ENCODE assay signal across 8 mouse cellular contexts in the genomic region with DNA sequence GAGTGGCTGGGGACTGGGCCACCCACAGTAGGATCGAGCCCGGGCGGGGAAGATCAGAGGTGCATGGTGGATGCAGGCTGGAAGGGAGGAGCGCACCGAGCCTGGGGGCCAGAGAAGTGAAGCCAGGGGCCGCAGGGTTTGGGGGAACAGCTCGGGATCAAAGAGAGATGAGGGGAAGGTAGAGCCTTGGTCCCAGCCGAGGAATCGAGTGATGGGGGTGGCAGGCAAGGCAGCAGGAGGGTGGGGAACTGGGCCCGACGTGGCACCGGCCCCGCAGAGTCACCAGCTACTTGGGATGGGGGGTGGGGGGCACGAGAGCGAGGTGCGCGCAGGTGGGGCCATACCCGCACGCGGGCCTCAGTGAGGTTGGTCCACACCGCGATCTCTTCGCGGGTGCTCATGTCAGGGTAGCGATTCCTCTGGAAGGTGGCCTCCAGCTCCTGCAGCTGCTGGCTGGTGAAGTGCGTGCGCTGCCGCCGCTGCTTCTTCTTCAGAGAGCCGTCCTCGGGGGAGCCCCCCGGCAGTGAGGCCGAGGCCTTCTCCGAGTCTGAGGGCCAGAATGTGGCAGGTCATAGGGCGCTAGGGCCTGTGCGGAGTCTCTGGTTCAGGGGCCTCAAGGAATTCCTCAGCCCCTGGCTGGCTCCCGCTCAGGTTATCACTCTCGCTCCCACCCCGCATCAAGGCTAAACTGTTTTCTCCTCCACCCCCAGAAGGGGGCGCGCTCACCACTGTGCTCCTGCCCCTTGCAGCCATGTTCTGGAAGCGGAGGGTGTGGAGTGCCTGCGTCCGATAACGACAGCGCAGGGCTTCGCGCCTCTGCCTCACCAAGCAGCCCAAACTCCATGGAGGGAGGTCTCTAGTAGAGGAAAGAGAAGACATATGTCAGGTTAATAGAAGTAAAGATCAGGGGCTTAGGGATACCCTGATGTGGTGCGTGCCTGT. TPM values are rescaled to one million over a fixed set of nuclear protein-coding genes. Genes with fewer than 3 reads are reported as not detected.
DNase-seq lines count a peak whose midpoint lies in the region; ATAC-seq and TF ChIP-seq lines count a peak whose summit lies in the region.

No protein-coding gene starts in this region.

- peak; percentile 20; the same call in 1 of the 2 replicates for ATAC-seq in embryonic facial prominence, embryonic 14.5 days (ENCODE audit: low read depth)
- peak; percentile 69 for ATAC-seq in liver, embryonic 15.5 days (ENCODE audit: insufficient read depth)
- ATAC-seq in neural tube, embryonic 11.5 days (ENCODE audit: insufficient read depth, low FRiP score, low TSS enrichment) = 0 out of 2 replicates have a peak, but pooled peaks have one; percentile 45

- TF ChIP-seq CTCF in testis, adult 2 months (IDR thresholded peaks at IDR 0.05; ENCODE audit: control insufficient read depth, insufficient read depth, insufficient replicate concordance, low read depth, low read length) = peak; percentile 83

- TF ChIP-seq POLR2A in testis, adult 2 months (IDR thresholded peaks at IDR 0.05; ENCODE audit: control insufficient read depth, low read depth, low read length) = no peak

- no peak overlapping the region for H3K27ac ChIP-seq in embryonic facial prominence, embryonic 14.5 days (replicated peaks; ENCODE audit: low read depth, low read length)
- no peak overlapping the region for H3K27ac ChIP-seq in liver, embryonic 15.5 days (replicated peaks)
- H3K27ac ChIP-seq in neural tube, embryonic 11.5 days (ENCODE audit: low read depth, low read length) = no peak overlapping the region
- H3K27ac ChIP-seq in testis, adult 2 months (ENCODE audit: control insufficient read depth, insufficient read depth, low read depth, low read length) = no peak overlapping the region

- H3K27me3 ChIP-seq in embryonic facial prominence, embryonic 14.5 days (replicated peaks; ENCODE audit: control insufficient read depth, insufficient read depth, low read length) = peaks cover 71% of the 10 kb centered on the region
- peaks cover 100% of the 10 kb centered on the region for H3K27me3 ChIP-seq in liver, embryonic 15.5 days
- peaks cover 70% of the 10 kb centered on the region for H3K27me3 ChIP-seq in neural tube, embryonic 11.5 days (ENCODE audit: control insufficient read depth, insufficient read depth, low read length)
- no peaks in the 10 kb centered on the region; the same call in none of the 2 replicates for H3K27me3 ChIP-seq in testis, adult 2 months (ENCODE audit: control insufficient read depth, insufficient read depth, low read length)

- no peaks in the 10 kb centered on the region for H3K36me3 ChIP-seq in embryonic facial prominence, embryonic 14.5 days (ENCODE audit: control insufficient read depth, insufficient read depth, low read length)
- no peaks in the 10 kb centered on the region for H3K36me3 ChIP-seq in liver, embryonic 15.5 days (replicated peaks)
- no peaks in the 10 kb centered on the region for H3K36me3 ChIP-seq in neural tube, embryonic 11.5 days (ENCODE audit: control insufficient read depth, insufficient read depth, low read length)
- no peaks in the 10 kb centered on the region for H3K36me3 ChIP-seq in testis, adult 2 months (ENCODE audit: control insufficient read depth, insufficient read depth, low read length)

- DNase-seq in A20 (ENCODE audit: low read depth, low spot score) = peak; percentile 91
- DNase-seq in adrenal gland, adult 18-20 months (ENCODE audit: low spot score in 2 of 2) = peak; percentile 72 to 83
- DNase-seq in embryonic facial prominence, embryonic 14.5 days (ENCODE audit: low spot score) = peak; percentile 43
- DNase-seq in heart, adult 9 months (ENCODE audit: low spot score in 2 of 2) = peak; percentile 29 to 54
- peak; percentile 36 to 66 for DNase-seq in kidney, adult 8-10 months
- DNase-seq in neural tube, embryonic 11.5 days (ENCODE audit: low spot score) = peak; percentile 73

- H3K4me3 ChIP-seq in embryonic facial prominence, embryonic 14.5 days (ENCODE audit: low read depth, low read length) = peak overlapping the region; percentile 53
- H3K4me3 ChIP-seq in liver, embryonic 15.5 days (replicated peaks) = peak overlapping the region; percentile 58
- H3K4me3 ChIP-seq in neural tube, embryonic 11.5 days (ENCODE audit: low read depth, low read length) = peak overlapping the region; percentile 47
- peak overlapping the region; percentile 45 for H3K4me3 ChIP-seq in testis, adult 2 months (ENCODE audit: control insufficient read depth, low read depth, low read length)

- H3K4me2 ChIP-seq in embryonic facial prominence, embryonic 14.5 days (ENCODE audit: low read depth, low read length) = peak overlapping the region; percentile 99
- H3K4me2 ChIP-seq in liver, embryonic 15.5 days = peak overlapping the region; percentile 98
- H3K4me2 ChIP-seq in neural tube, embryonic 11.5 days (ENCODE audit: low read depth) = peak overlapping the region; percentile 100

- H3K4me1 ChIP-seq in embryonic facial prominence, embryonic 14.5 days (ENCODE audit: control insufficient read depth, insufficient read depth, low read length) = peaks cover 11% of the 10 kb centered on the region
- peaks cover 31% of the 10 kb centered on the region for H3K4me1 ChIP-seq in liver, embryonic 15.5 days (replicated peaks)
- peaks cover 15% of the 10 kb centered on the region for H3K4me1 ChIP-seq in neural tube, embryonic 11.5 days (ENCODE audit: control insufficient read depth, insufficient read depth, low read length)
- peaks cover 19% of the 10 kb centered on the region for H3K4me1 ChIP-seq in testis, adult 2 months (ENCODE audit: control insufficient read depth, insufficient read depth, low read length)

- H3K9ac ChIP-seq in embryonic facial prominence, embryonic 14.5 days (ENCODE audit: low read depth, low read length) = 0 out of 2 replicates have a peak overlapping the region, but pooled peaks have one; percentile 57
- H3K9ac ChIP-seq in liver, embryonic 15.5 days = peak overlapping the region; percentile 37; the same call in 1 of the 2 replicates
- peak overlapping the region; percentile 48 for H3K9ac ChIP-seq in neural tube, embryonic 11.5 days (ENCODE audit: low read length)

- H3K9me3 ChIP-seq in embryonic facial prominence, embryonic 14.5 days (ENCODE audit: control insufficient read depth, low read length) = no peaks in the 10 kb centered on the region
- no peaks in the 10 kb centered on the region for H3K9me3 ChIP-seq in liver, embryonic 15.5 days (replicated peaks)
- no peaks in the 10 kb centered on the region for H3K9me3 ChIP-seq in neural tube, embryonic 11.5 days (ENCODE audit: control insufficient read depth, low read length)

- WGBS in embryonic facial prominence, embryonic 14.5 days = 3% methylated on average over 25 of the region's 49 CpGs
- 2% methylated on average over 49 of the region's 49 CpGs for whole genome bisulfite sequencing in liver, embryonic 15.5 days (ENCODE audit: insufficient replicate concordance)
- WGBS in neural tube, embryonic 11.5 days = 3% methylated on average over 49 of the region's 49 CpGs

RNA-seq across cellular contexts. Expression of gene Elovl3, which starts 5.2 kb away (rescaled TPM):
- 10 to 100 TPM; 84.8 to 94.1 TPM for total RNA-seq in adrenal gland, adult 18-20 months (2021)
- 1.1 and 1.4 TPM in 2 replicates for polyA plus RNA-seq in embryonic facial prominence, embryonic 14.5 days (2014; fragmentation: Nextera tagmentation; extraction: Ambion mirVana)
- 0.13 TPM in 1 of 2 replicates, not detected in the other for polyA plus RNA-seq in liver, embryonic 15.5 days (2015; fragmentation: Nextera tagmentation; extraction: Ambion mirVana)
- 0.20 TPM in 2 replicates for polyA plus RNA-seq in neural tube, embryonic 11.5 days (2014; fragmentation: Nextera tagmentation; extraction: Ambion mirVana)
- polyA plus RNA-seq in testis, adult 2 months (2012; rRNA removed) = 0.20 and 0.49 TPM in 2 replicates

RNA-seq across cellular contexts. Expression of gene Pitx3, which starts 11.2 kb away (rescaled TPM):
- not detected for total RNA-seq in adrenal gland, adult 18-20 months (2021)
- polyA plus RNA-seq in embryonic facial prominence, embryonic 14.5 days (2014; fragmentation: Nextera tagmentation; extraction: Ambion mirVana) = 10.5 and 13.1 TPM in 2 replicates
- polyA plus RNA-seq in liver, embryonic 15.5 days (2015; fragmentation: Nextera tagmentation; extraction: Ambion mirVana) = 0.28 and 0.30 TPM in 2 replicates
- 2.2 and 4.5 TPM in 2 replicates for polyA plus RNA-seq in neural tube, embryonic 11.5 days (2014; fragmentation: Nextera tagmentation; extraction: Ambion mirVana)
- polyA plus RNA-seq in testis, adult 2 months (2012; rRNA removed) = 0.84 and 1.2 TPM in 2 replicates

RNA-seq across cellular contexts. Expression of gene Gbf1, which starts 15.4 kb away (rescaled TPM):
- 10 to 100 TPM; 67.8 to 82.5 TPM for total RNA-seq in adrenal gland, adult 18-20 months (2021)
- 57.3 and 60.4 TPM in 2 replicates for polyA plus RNA-seq in embryonic facial prominence, embryonic 14.5 days (2014; fragmentation: Nextera tagmentation; extraction: Ambion mirVana)
- 18.3 and 20.8 TPM in 2 replicates for polyA plus RNA-seq in liver, embryonic 15.5 days (2015; fragmentation: Nextera tagmentation; extraction: Ambion mirVana)
- polyA plus RNA-seq in neural tube, embryonic 11.5 days (2014; fragmentation: Nextera tagmentation; extraction: Ambion mirVana) = 43.3 and 52.0 TPM in 2 replicates
- polyA plus RNA-seq in testis, adult 2 months (2012; rRNA removed) = 142 and 162 TPM in 2 replicates
